Mouse (Mus musculus): Measurements from ENCODE around the gene Opn3. TPM values are rescaled to one million over a fixed set of nuclear protein-coding genes. Genes with fewer than 3 reads are reported as not detected.
A peak's percentile ranks its signal among the peaks of the same experiment; 100 is the strongest.

Gene Opn3
- total RNA-seq, 2 experiments from 2014 or later, result 5.3 to 5.6 TPM

DNA sequence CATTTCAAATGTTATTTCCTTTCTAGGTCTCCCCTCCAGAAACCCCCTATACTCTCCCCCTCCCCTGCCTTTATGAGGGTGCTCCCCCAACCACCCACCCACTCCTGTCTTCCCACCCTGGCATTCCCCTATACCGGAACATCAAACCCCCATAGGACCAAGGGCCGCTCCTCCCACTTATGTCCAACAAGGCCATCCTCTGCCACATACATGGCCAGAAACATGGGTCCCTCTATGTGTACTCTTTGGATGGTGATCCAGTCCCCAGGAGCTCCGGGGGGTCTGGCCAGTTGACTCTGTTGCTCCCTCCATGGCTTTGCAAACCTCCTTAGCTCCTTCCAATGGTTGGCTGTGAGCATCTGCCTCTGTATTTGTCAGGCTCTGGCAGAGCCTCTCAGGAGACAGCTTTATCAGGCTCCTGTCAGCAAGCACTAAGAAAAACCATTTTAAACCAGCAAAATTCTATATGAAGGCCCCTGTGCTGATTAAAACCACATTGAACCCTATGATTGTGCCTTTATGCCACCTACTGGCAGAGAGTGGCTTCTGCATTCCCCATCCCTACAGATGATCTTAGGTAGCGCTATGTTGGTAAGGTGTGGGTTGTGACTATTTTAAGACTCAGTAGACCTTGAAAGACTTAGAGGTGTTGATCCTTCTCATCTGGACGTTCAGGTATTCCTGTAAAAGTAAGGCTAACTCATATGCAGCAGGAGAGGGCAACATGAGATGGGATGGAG lies 23.7 kb downstream of the Opn3 start:
- peak in 1 of 2 experiments; percentile 20 for DNase-seq (ENCODE audit: low spot score in 2 of 2)

DNA sequence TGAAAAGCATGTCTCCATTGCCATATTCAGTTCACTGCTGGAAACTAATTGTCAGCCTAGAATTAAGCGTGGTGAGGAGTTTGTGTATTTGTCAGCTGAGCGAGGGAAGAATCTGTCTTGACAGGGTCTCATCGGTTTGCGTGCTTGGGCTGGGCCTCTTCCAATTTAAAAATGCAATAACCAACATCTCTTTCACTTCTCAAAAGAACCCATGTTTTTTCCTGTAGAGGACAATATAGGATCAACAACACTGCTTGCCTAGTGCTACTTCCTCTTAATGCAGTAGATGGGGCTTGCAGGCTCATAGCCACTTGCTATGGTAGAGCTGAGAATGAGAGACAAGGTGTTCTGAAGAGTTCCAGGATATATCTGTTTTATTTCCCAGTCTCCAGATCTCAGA lies 32.7 kb downstream of the Opn3 start:
- DNase-seq (ENCODE audit: low spot score in 2 of 2), result no peak

DNA sequence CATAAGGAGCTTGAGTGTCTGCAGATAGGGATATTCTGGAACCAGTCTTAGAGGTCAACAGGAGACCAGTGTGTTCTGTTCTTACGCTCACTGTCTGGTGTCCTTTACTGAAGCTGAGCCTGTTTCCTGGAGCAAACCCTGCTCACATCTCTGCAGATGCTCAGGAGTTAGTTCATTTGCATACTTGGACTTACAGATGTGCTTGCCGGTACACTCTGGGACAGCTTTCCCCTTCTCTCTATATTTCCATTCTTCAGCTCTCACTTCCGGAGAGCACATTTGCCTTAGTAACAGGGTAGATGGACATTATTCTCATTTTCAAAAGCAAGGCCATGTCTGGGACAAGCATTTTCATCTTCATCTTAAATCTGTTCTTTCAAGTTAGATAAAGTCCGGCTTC lies 44.0 kb downstream of the Opn3 start:
- DNase-seq (ENCODE audit: low spot score in 2 of 2), result no peak

DNA sequence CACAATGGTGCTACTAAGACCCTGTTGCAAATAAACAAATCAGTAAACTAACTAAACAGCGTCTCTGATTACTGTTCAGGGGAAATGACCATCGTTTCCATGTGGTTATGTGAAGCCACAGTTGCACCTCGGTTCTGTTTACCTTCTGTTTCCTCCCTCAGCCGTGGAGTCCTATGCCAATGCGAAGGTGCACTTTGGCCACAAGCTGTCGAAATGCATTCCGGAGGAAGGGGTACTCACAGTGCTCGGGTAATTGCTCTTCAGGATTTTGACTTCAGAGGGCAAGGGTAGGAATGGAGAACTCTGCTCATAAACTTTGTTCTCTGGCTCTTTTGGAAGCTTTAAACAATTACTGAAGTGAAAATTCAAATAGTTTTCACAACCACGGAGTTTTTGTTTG lies 45.6 kb downstream of the Opn3 start:
- DNase-seq (ENCODE audit: low spot score in 2 of 2), result no peak

DNA sequence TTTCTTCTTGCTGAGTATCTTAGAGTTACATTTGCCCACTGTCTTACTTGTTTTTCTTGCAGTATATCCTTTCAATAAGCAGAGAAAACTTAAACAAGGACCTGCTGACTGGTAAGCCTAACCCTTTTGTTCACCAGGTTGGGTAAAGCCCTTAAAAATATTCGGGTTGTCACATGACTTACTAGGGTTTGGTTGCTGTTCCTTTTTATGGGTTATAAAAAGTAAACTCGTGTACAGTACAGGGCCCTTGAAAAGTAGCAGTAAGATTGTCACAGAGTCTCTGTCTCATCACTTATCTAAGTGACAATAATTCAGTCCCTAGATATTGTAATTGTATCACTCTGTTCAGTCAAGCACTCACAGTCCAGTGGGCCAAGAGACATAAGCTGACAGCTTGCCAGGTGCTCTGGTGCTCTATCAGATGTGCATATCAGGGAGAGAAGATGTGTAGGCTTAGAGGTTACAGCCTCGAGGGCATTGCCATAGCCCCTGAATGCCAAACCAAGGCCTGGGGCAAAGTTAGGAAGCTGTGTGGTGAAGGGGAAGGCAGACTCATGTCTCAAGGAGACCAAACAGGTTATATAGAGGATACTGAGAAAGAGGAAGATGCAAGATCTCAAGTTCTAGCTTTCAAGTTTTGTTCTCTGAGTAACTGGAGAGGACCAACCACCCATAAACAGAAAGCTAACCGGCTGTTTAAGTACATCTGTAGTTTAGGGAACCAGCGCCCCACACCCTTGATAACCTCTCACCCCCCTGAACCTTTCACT lies 48.9 kb downstream of the Opn3 start:
- DNase-seq (ENCODE audit: low spot score in 2 of 2), result no peak

DNA sequence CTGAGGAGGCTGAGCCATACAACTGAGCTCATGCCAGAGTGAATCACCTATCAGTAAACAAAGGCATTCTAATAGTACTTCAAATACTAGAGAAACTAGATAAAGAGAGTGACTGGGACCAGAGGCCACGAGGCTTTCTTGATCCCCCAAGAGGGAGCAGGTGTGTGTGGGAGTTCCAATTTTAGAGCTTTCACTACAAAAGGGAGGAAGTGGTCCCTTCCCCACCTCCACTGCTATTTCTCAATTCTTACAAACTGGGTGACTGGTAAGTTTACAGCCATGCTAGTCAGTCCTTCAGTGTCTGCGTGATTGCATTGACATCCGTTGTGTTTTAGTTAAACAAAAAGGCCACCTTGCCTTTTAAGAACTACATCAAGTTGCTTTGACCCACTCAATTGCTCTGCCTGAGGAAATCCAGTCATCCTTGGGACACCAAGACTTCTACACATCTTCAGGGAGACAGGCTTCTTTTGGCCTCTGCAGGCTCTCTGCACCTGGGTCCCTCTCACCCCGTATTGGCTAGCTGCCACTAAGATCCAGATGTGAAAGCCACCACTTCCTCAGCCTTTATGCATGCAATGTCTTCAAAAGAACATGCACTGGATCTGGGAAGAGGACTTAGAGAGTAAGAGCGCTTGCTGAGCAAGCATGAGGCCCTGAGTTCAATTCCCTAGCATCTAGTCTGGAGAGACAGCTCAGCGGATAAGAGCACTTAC lies 52.0 kb downstream of the Opn3 start:
- DNase-seq (ENCODE audit: low spot score in 2 of 2), result no peak

DNA sequence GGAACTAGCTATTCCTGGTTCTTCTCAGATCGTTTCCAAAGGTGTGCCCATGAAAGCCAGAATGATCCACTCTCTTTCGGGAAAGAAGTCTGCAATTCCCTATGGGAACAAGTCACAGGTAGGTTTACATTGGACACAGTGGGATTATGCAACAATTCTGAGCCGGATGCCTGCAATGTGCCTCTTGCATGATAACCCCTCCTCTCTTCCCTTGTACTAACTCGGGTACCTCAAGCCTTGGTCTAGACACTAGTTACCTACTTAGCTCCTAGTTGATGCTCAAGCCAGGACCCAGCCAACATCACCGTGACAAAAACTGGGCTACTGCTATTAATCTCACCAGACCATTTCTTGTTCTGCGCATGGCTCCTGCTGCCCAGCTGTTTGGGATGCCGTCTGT lies 53.5 kb downstream of the Opn3 start:
- DNase-seq (ENCODE audit: low spot score in 2 of 2), result no peak

DNA sequence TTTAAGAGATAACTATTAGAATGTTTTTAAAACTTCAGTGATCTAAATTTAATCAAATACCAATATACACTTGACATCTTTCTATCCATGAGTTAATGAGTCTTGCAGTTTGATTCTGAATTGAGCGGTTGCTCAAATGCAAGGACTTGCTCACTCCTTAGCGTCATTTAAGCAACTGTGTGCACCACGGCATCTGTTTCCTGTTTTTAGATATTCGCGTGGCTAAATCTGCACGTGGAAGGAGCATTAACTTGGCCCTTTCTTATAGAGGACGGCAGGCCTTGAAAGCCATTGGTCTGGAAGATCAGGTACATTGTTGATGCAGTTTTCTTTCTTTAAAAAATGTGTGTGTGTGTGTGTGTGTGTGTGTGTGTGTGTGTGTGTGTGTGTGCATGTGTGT lies 54.9 kb downstream of the Opn3 start:
- DNase-seq (ENCODE audit: low spot score in 2 of 2), result no peak

DNA sequence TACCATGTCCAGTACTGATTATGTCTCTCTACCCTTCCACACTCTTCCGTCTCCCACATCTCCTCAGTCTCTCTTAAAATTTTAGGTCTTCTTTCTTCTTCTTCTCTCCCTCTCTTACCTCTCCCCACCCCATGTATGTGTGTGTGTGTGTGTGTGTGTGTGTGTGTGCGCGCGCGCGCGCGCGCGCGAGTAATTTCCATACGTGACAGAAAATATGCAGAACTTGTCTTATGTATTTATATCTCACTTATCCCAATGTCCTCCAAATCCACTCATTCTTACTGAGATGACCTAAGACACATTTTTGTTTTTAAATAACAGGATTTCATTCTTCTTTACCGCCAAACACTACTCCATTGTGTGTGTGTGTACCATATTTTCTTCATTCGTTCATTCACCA lies 60.1 kb downstream of the Opn3 start:
- no peak for DNase-seq (ENCODE audit: low spot score in 2 of 2)

DNA sequence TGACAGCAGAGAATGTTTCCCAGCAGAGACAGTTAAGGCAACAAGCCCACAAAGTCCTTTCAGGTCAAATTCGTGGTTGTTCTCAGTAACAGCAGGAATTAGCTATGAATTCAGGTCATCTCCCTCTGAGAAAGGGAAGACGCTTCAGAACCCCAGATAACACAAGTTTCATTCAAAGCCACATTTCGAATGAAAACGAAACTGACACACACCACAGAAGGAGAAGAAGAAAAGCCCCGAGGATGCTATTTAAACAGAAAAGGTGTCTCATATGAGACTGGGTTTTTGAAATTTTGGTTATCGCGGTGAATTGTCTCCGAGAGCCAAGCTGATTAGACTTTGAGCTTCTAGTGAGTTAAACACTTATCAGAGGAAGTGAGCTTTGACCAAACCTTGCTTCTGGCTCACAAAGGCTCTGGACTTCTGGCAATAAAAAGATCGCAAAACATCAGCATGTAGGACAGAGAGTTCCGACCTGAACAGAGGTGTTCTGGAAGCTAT lies 60.8 kb downstream of the Opn3 start:
- no peak for DNase-seq (ENCODE audit: low spot score in 2 of 2)

DNA sequence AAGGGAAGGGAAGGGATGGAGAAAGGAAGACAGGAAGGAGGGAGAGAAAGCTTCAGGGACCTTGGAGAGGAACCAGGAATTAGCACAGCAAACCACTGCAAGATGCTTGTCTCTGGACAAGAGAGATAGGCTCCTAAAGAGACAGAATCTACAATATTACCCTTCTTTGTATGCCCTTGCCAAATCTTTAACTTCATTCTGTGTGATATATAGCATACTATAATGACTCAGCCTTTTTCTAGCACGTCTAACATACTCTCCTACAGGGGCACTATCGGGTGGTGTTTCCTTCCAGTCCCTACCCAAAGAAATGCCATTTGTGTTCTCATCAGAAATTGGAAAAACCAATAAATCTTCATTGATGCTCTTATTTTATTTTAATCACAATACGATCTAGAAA lies 61.5 kb downstream of the Opn3 start:
- no peak for DNase-seq (ENCODE audit: low spot score in 2 of 2)

DNA sequence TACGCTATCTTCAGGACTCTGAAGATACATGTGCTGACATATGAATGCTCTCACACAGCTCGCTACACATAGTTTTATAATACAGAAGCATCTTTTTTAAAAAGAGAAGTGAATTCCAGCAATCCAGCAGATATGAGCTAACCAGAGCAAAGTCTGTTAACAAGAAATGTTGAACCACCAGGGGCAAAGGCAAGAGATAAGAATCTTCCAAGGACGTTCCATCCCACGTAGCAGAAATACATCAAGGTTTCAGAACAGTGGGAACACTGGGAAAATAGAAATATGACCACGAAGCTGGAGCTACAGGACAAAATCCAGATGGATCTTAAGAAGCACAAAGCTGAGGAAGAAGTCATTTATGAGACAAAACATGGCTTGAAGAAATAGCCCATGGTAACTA lies 62.2 kb downstream of the Opn3 start:
- no peak for DNase-seq (ENCODE audit: low spot score in 2 of 2)

DNA sequence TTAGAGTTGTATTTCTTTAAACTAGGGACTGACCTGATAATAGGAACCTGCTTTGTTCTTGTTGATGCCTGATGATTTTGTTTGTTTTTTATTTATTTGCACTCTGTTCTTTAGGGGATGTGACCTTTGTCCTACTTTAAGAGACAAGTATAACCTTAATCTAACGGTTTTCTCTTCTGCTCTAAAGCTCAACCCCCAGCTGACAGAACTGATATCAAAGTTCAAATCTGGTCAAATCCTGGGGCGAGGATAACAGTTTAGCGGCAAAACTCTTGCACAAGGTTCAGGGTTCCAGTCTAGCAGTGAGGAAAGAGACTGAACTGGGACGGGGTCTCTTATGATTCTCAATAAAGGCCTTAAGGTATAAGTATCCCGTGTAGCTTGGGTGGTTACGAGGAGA lies 63.3 kb downstream of the Opn3 start:
- no peak for DNase-seq (ENCODE audit: low spot score in 2 of 2)

DNA sequence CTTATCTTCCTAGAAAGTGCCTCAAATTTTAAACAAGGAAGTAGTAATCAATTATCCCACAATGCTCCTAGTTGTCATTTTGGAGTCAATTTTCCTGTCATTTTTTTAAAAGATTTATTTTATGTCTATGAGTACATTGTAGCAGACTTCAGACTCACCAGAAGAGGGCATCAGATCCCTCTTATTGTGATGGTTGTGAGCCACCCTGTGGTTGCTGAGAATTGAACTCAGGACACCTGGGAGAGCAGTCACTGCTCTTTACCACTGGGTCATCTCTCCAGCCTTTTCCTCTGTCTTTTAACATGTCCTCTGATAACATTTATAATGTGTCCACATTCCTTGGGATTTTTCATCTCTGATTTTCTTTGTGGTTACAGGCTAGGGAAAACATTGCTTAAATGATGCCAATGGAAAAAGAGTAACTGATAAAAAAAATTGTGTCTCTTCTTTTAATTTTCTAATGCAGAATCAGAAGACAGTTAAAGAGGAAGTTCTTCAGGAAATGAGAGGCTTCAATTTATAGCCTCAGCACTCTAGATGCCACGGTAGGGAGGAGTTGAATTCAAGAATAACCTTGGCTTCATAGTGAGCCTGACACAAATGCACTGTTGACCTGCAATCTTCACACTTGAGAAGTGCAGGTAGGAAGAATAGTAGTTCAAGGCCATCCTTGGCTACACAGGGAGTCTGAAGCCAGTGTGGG lies 66.4 kb downstream of the Opn3 start:
- DNase-seq (ENCODE audit: low spot score in 2 of 2), result no peak

DNA sequence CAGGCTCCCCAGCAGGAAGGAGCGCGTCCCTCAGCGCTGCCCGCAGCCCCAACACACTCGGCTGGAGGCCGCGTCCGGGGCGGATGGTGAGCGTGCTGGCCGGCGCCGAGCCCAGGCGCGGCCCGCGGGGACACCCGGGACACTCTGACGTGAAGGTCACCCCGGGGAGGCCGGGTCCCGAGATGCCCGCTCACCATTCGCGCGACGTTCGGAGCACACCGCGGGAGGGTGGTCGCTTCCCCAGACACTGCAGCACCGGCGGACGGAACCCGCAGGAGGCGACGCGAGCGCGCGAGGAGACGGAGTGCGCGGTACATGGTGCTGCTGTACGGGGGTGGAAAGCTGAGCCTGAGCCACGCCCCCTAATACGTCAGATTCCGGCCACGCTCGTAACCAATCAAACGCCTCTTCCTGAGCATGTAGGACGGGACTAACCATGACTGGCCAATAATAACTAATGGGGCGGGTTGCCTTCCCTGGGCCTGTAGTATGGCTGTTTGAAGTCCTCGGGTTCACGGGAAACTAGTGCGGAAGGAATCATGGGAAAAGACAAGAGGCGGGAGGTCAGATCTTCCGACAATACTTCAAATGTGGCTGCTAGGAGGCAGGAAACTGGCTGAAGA lies 67.2 kb downstream of the Opn3 start, which contains the start of gene Fh1:
Gene Fh1 (minus strand): TSS at position 379 of the 623 bp plus-strand sequence.
- DNase-seq (ENCODE audit: low spot score in 2 of 2), result peak; percentile 91 to 96

DNA sequence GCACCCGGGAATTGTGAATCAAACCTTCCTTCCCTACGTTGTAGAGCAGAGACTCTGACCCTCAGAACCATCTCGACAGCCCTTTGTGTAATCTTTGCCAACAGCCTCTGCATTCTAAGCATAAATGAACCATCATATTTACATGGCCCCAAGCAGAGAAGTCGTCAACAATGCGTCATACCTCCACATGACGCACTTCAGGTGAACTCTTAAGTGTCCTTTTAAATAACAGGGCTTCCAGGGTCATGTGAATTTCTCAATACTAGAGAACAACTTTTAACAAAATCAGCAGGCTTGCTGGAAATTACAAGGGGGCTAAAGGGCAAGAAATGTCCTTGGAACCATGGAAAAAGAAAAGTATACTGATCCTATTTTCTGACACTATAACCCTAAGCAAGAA lies 68.9 kb downstream of the Opn3 start:
- no peak for DNase-seq (ENCODE audit: low spot score in 2 of 2)

DNA sequence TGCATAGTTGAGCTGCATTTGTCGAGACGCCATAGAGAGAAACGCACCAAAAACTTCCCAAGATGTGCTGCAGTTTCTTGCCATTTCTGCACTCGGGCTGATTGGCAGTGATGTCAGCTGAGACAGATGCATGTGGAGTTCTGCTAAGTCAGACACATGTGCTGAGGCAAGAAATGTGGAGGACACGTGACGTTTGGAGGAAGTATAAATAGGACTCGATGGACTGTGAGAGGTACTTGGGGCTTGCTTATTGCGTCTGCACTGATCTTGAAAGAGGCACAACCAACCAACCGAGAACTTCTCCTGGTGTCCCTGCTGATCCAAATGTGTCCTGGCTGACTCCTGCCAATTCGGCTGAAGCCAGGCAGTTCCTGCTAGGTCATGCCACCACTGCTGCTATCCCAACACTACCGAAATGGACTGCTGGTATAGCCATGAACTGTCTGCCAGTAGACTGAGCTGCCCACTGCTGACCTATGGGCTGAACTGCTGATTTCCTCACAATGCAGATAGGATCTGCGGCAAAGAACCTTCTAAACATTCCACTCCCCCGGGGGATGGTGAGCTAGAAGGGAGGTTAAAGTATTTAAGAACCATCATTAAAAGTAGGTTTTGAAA lies 72.7 kb downstream of the Opn3 start, which contains the start of gene Kmo:
Gene Kmo (plus strand): TSS at position 568 of the 618 bp plus-strand sequence.
- no peak for DNase-seq (ENCODE audit: low spot score in 2 of 2)

DNA sequence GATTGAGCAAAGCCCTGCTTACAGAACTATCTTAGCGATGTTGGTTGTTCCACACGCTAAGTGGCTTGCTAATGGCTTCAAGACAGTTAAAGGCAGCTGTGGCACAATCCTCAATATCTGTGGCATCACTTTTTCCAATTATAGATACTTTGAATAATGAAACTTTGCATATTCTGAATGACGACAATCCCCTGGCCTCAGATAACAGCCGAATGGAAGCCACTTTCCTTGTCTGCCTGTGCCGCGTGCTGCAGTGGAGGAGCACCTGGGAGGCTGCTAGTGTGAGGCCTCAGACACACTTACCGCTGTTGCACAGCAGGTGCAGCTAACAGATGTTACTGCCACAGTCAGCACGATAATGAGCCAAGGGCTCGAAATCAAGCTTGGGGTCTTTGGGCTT lies 77.6 kb downstream of the Opn3 start:
- DNase-seq (ENCODE audit: low spot score in 2 of 2), result no peak

Data from left cerebral cortex, adult 18-20 months (tissue).